Mouse (Mus musculus): ENCODE results near the gene Wdr11. TPM values are rescaled to one million over a fixed set of nuclear protein-coding genes. Genes with fewer than 3 reads are reported as not detected.

Gene Wdr11
- total and polyA plus RNA-seq, 2 experiments from 2014 or later, result 14.8 to 31.0 TPM

- H3K36me3 ChIP-seq (replicated peaks; ENCODE audit: control insufficient read depth, insufficient read depth, low read length), result no peaks in the 10 kb centered on the region
- no peaks in the 10 kb centered on the region for H3K9me3 ChIP-seq (replicated peaks; ENCODE audit: control insufficient read depth, low read length)
- ATAC-seq (ENCODE audit: insufficient read depth, low read depth) (peak; percentile 40; the same call in 1 of the 2 replicates), DNase-seq (ENCODE audit: low spot score) (peak; percentile 43)
- no peak overlapping the region for H3K9ac ChIP-seq (replicated peaks; ENCODE audit: low read depth, low read length)
- H3K4me2 ChIP-seq (ENCODE audit: low read depth, low read length), result no peak overlapping the region
- no peaks in the 10 kb centered on the region for H3K4me1 ChIP-seq (ENCODE audit: control insufficient read depth, insufficient read depth)
- peaks cover 7% of the 10 kb centered on the region; the same call in 1 of the 2 replicates for H3K27me3 ChIP-seq (ENCODE audit: control insufficient read depth, insufficient read depth, low read length)
- TF ChIP-seq EP300 (IDR thresholded peaks at IDR 0.05; ENCODE audit: low read depth) (no peak), CTCF (IDR thresholded peaks at IDR 0.05; ENCODE audit: low read depth) (peak; percentile 99)
- 12% methylated on average over 11 of the region's 11 CpGs for WGBS
- H3K4me3 ChIP-seq (ENCODE audit: low read depth, low read length), result no peak overlapping the region
- no peak overlapping the region for H3K27ac ChIP-seq (ENCODE audit: low read depth)
Observed at GRCm38 (mm10) chr7:129653791-129654271, 62.2 kb downstream of the Wdr11 start.

- no peaks in the 10 kb centered on the region for H3K4me1 ChIP-seq (ENCODE audit: control insufficient read depth, insufficient read depth)
- H3K27me3 ChIP-seq (ENCODE audit: control insufficient read depth, insufficient read depth, low read length), result peaks cover 7% of the 10 kb centered on the region; the same call in 1 of the 2 replicates
- TF ChIP-seq EP300 (IDR thresholded peaks at IDR 0.05; ENCODE audit: low read depth), result no peak
- no peak for TF ChIP-seq CTCF (IDR thresholded peaks at IDR 0.05; ENCODE audit: low read depth)
- ATAC-seq (ENCODE audit: insufficient read depth, low read depth) (no peak), DNase-seq (ENCODE audit: low spot score) (no peak)
- no peaks in the 10 kb centered on the region for H3K36me3 ChIP-seq (replicated peaks; ENCODE audit: control insufficient read depth, insufficient read depth, low read length)
- H3K4me3 ChIP-seq (ENCODE audit: low read depth, low read length), result no peak overlapping the region
- WGBS, result 38% methylated on average over 12 of the region's 12 CpGs
- H3K4me2 ChIP-seq (ENCODE audit: low read depth, low read length), result no peak overlapping the region
- H3K9me3 ChIP-seq (replicated peaks; ENCODE audit: control insufficient read depth, low read length), result no peaks in the 10 kb centered on the region
- no peak overlapping the region for H3K9ac ChIP-seq (replicated peaks; ENCODE audit: low read depth, low read length)
- no peak overlapping the region for H3K27ac ChIP-seq (ENCODE audit: low read depth)
Observed at GRCm38 (mm10) chr7:129654923-129655322, 63.3 kb downstream of the Wdr11 start.

GRCm38 (mm10) chr7:129655604-129656226 is 64.1 kb downstream of the Wdr11 start:
- no peak overlapping the region for H3K27ac ChIP-seq (ENCODE audit: low read depth)
- WGBS, result 70% methylated on average over 14 of the region's 14 CpGs
- ATAC-seq (ENCODE audit: insufficient read depth, low read depth), result no peak

GRCm38 (mm10) chr7:129657867-129658266 is 66.2 kb downstream of the Wdr11 start:
- H3K9me3 ChIP-seq (replicated peaks; ENCODE audit: control insufficient read depth, low read length), result no peaks in the 10 kb centered on the region
- no peak overlapping the region for H3K4me2 ChIP-seq (ENCODE audit: low read depth, low read length)
- DNase-seq (ENCODE audit: low spot score) (no peak), ATAC-seq (ENCODE audit: insufficient read depth, low read depth) (no peak)
- no peaks in the 10 kb centered on the region for H3K4me1 ChIP-seq (ENCODE audit: control insufficient read depth, insufficient read depth)
- H3K9ac ChIP-seq (replicated peaks; ENCODE audit: low read depth, low read length), result no peak overlapping the region
- peaks cover 7% of the 10 kb centered on the region; the same call in 1 of the 2 replicates for H3K27me3 ChIP-seq (ENCODE audit: control insufficient read depth, insufficient read depth, low read length)
- no peak overlapping the region for H3K4me3 ChIP-seq (ENCODE audit: low read depth, low read length)
- 82% methylated on average over 8 of the region's 8 CpGs for WGBS
- H3K27ac ChIP-seq (ENCODE audit: low read depth), result no peak overlapping the region
- TF ChIP-seq EP300 (IDR thresholded peaks at IDR 0.05; ENCODE audit: low read depth) (no peak), CTCF (IDR thresholded peaks at IDR 0.05; ENCODE audit: low read depth) (no peak)
- H3K36me3 ChIP-seq (replicated peaks; ENCODE audit: control insufficient read depth, insufficient read depth, low read length), result no peaks in the 10 kb centered on the region

More at GRCm38 (mm10) chr7:129655604-129656226, 64.1 kb downstream of the Wdr11 start:
- no peak overlapping the region for H3K4me3 ChIP-seq (ENCODE audit: low read depth, low read length)
- H3K9me3 ChIP-seq (replicated peaks; ENCODE audit: control insufficient read depth, low read length), result no peaks in the 10 kb centered on the region
- H3K27me3 ChIP-seq (ENCODE audit: control insufficient read depth, insufficient read depth, low read length), result peaks cover 7% of the 10 kb centered on the region; the same call in 1 of the 2 replicates
- no peak overlapping the region for H3K4me2 ChIP-seq (ENCODE audit: low read depth, low read length)
- no peak for DNase-seq (ENCODE audit: low spot score)
- H3K4me1 ChIP-seq (ENCODE audit: control insufficient read depth, insufficient read depth), result no peaks in the 10 kb centered on the region
- H3K36me3 ChIP-seq (replicated peaks; ENCODE audit: control insufficient read depth, insufficient read depth, low read length), result no peaks in the 10 kb centered on the region
- TF ChIP-seq EP300 (IDR thresholded peaks at IDR 0.05; ENCODE audit: low read depth), result no peak
- TF ChIP-seq CTCF (IDR thresholded peaks at IDR 0.05; ENCODE audit: low read depth), result no peak
- H3K9ac ChIP-seq (replicated peaks; ENCODE audit: low read depth, low read length), result no peak overlapping the region

- Histone ChIP-seq H3K36me3 (replicated peaks; ENCODE audit: control insufficient read depth, insufficient read depth, low read length) (no peaks in the 10 kb centered on the region), H3K9me3 (replicated peaks; ENCODE audit: control insufficient read depth, low read length) (no peaks in the 10 kb centered on the region), H3K4me3 (ENCODE audit: low read depth, low read length) (no peak overlapping the region), H3K4me1 (ENCODE audit: control insufficient read depth, insufficient read depth) (no peaks in the 10 kb centered on the region), H3K27ac (ENCODE audit: low read depth) (no peak overlapping the region), H3K9ac (replicated peaks; ENCODE audit: low read depth, low read length) (no peak overlapping the region), H3K4me2 (ENCODE audit: low read depth, low read length) (no peak overlapping the region), H3K27me3 (ENCODE audit: control insufficient read depth, insufficient read depth, low read length) (0 out of 2 replicates have a peak, but pooled peaks cover under 1% of the 10 kb centered on the region)
- TF ChIP-seq EP300 (IDR thresholded peaks at IDR 0.05; ENCODE audit: low read depth) (no peak), CTCF (IDR thresholded peaks at IDR 0.05; ENCODE audit: low read depth) (no peak)
- DNase-seq (ENCODE audit: low spot score), result no peak
- no peak for ATAC-seq (ENCODE audit: insufficient read depth, low read depth)
- 88% methylated on average over 8 of the region's 8 CpGs for WGBS
Observed at GRCm38 (mm10) chr7:129659755-129660154, 68.1 kb downstream of the Wdr11 start.

Data from heart, postnatal 0 days (tissue).